ENCODE assay signal across 8 mouse cellular contexts in genomic region chr6:46961022-46961686, GRCm38 (mm10).
A peak's percentile ranks its signal among the peaks of the same experiment; 100 is the strongest.
DNase-seq lines count a peak whose midpoint lies in the region; ATAC-seq and TF ChIP-seq lines count a peak whose summit lies in the region.

No protein-coding gene starts in this region.

- TF ChIP-seq CTCF in midbrain, postnatal 0 days (IDR thresholded peaks at IDR 0.05), result peak; percentile 92

- ATAC-seq in kidney, embryonic 16.5 days (ENCODE audit: low FRiP score, low TSS enrichment), result peak; percentile 93
- ATAC-seq in limb, embryonic 14.5 days (ENCODE audit: low FRiP score, low read depth), result peak; percentile 88
- peak; percentile 84; the same call in 1 of the 2 replicates for ATAC-seq in midbrain, postnatal 0 days (ENCODE audit: low FRiP score)

- WGBS in heart, embryonic 10.5 days, result 32% methylated on average over 10 of the region's 10 CpGs
- 31% methylated on average over 10 of the region's 10 CpGs for WGBS in kidney, embryonic 16.5 days
- WGBS in limb, embryonic 14.5 days, result 29% methylated on average over 10 of the region's 10 CpGs
- WGBS in midbrain, postnatal 0 days, result 34% methylated on average over 10 of the region's 10 CpGs

- H3K27ac ChIP-seq in heart, embryonic 10.5 days, result no peak overlapping the region
- no peak overlapping the region for H3K27ac ChIP-seq in kidney, embryonic 16.5 days (ENCODE audit: low read length)
- no peak overlapping the region for H3K27ac ChIP-seq in limb, embryonic 14.5 days (replicated peaks; ENCODE audit: low read depth, low read length)
- no peak overlapping the region for H3K27ac ChIP-seq in midbrain, postnatal 0 days (ENCODE audit: low read depth, low read length)

- no peaks in the 10 kb centered on the region for H3K27me3 ChIP-seq in heart, embryonic 10.5 days (ENCODE audit: insufficient read depth, poor library complexity, severe bottlenecking)
- no peaks in the 10 kb centered on the region for H3K27me3 ChIP-seq in kidney, embryonic 16.5 days (ENCODE audit: insufficient read depth, low read length)
- H3K27me3 ChIP-seq in limb, embryonic 14.5 days (ENCODE audit: control insufficient read depth, insufficient read depth, low read length), result no peaks in the 10 kb centered on the region
- H3K27me3 ChIP-seq in midbrain, postnatal 0 days (ENCODE audit: insufficient read depth, low read length), result no peaks in the 10 kb centered on the region

- no peak for TF ChIP-seq POLR2A in limb, embryonic 14.5 days (IDR thresholded peaks at IDR 0.05; ENCODE audit: borderline replicate concordance, extremely low read depth, insufficient read depth, insufficient read length)

- no peak overlapping the region for H3K4me3 ChIP-seq in heart, embryonic 10.5 days
- no peak overlapping the region for H3K4me3 ChIP-seq in kidney, embryonic 16.5 days (ENCODE audit: low read length)
- H3K4me3 ChIP-seq in limb, embryonic 14.5 days (replicated peaks; ENCODE audit: low read length), result no peak overlapping the region
- no peak overlapping the region for H3K4me3 ChIP-seq in midbrain, postnatal 0 days (ENCODE audit: low read depth, low read length)

- H3K4me2 ChIP-seq in kidney, embryonic 16.5 days (replicated peaks; ENCODE audit: low read depth, low read length), result no peak overlapping the region
- H3K4me2 ChIP-seq in limb, embryonic 14.5 days (replicated peaks; ENCODE audit: low read depth, low read length, severe bottlenecking), result peak overlapping the region; percentile 13; the same call in 1 of the 2 replicates
- H3K4me2 ChIP-seq in midbrain, postnatal 0 days (ENCODE audit: low read depth, low read length, poor library complexity, severe bottlenecking), result no peak overlapping the region

- no peaks in the 10 kb centered on the region for H3K4me1 ChIP-seq in heart, embryonic 10.5 days
- peaks cover 8% of the 10 kb centered on the region; the same call in 1 of the 2 replicates for H3K4me1 ChIP-seq in kidney, embryonic 16.5 days (ENCODE audit: insufficient read depth, low read length)
- no peaks in the 10 kb centered on the region for H3K4me1 ChIP-seq in limb, embryonic 14.5 days (ENCODE audit: control insufficient read depth, insufficient read depth, low read length)
- no peaks in the 10 kb centered on the region for H3K4me1 ChIP-seq in midbrain, postnatal 0 days (ENCODE audit: insufficient read depth, low read length)

- no peaks in the 10 kb centered on the region for H3K36me3 ChIP-seq in heart, embryonic 10.5 days
- H3K36me3 ChIP-seq in kidney, embryonic 16.5 days (ENCODE audit: insufficient read depth, low read length), result no peaks in the 10 kb centered on the region
- H3K36me3 ChIP-seq in limb, embryonic 14.5 days (ENCODE audit: control insufficient read depth, insufficient read depth, low read length), result no peaks in the 10 kb centered on the region
- H3K36me3 ChIP-seq in midbrain, postnatal 0 days (ENCODE audit: insufficient read depth, low read length), result no peaks in the 10 kb centered on the region

- peak; percentile 34 for DNase-seq in A20 (ENCODE audit: low read depth, low spot score)
- peak; percentile 57 for DNase-seq in adrenal gland, adult 2 months
- peak; percentile 90 for DNase-seq in embryo, embryonic 10.5 days (ENCODE audit: low spot score)
- peak; percentile 83 for DNase-seq in heart, embryonic 10.5 days (ENCODE audit: low spot score)
- DNase-seq in limb, embryonic 14.5 days (ENCODE audit: low spot score), result peak; percentile 84
- peak; percentile 90 for DNase-seq in midbrain, postnatal 0 days (ENCODE audit: low spot score)
- DNase-seq in testis, postnatal 10 days (ENCODE audit: low spot score), result peak; percentile 83

- H3K9me3 ChIP-seq in heart, embryonic 10.5 days, result no peaks in the 10 kb centered on the region
- no peaks in the 10 kb centered on the region for H3K9me3 ChIP-seq in kidney, embryonic 16.5 days (ENCODE audit: low read length)
- no peaks in the 10 kb centered on the region for H3K9me3 ChIP-seq in limb, embryonic 14.5 days (ENCODE audit: control insufficient read depth, low read length)
- no peaks in the 10 kb centered on the region for H3K9me3 ChIP-seq in midbrain, postnatal 0 days (ENCODE audit: low read length)

- 0 out of 2 replicates have a peak overlapping the region, but pooled peaks have one; percentile 35 for H3K9ac ChIP-seq in kidney, embryonic 16.5 days (replicated peaks; ENCODE audit: low read length)
- no peak overlapping the region for H3K9ac ChIP-seq in limb, embryonic 14.5 days (ENCODE audit: low read depth, low read length, severe bottlenecking)
- no peak overlapping the region for H3K9ac ChIP-seq in midbrain, postnatal 0 days (replicated peaks; ENCODE audit: low read length, poor library complexity, severe bottlenecking)

Comparison
In these comparisons a context has a peak if more than half of its experiments do, and no peak if none do; other contexts are left out.
1. DNase-seq: peak in every context shown above with its lines; median percentile 90 in embryo, embryonic 10.5 days; 90 in midbrain, postnatal 0 days; 84 in limb, embryonic 14.5 days; 83 in heart, embryonic 10.5 days; 83 in testis, postnatal 10 days; 57 in adrenal gland, adult 2 months; 34 in A20.